Mouse (Mus musculus) erythroblast, embryonic 14.5 days (primary cell): ENCODE measurements around the gene Sptbn4.

Experiments used
- GATA1 ChIP-seq: IDR thresholded peaks from 2 replicates; pipeline ENCODE4 v1.6.1; 2012; ENCODE audit warnings: low read length, inconsistent platforms, mixed read lengths
- TAL1 ChIP-seq: IDR thresholded peaks from 3 replicates; pipeline ENCODE4 v1.6.1; 2012; ENCODE audit warnings: low read length, inconsistent platforms, mixed read lengths

DNA sequence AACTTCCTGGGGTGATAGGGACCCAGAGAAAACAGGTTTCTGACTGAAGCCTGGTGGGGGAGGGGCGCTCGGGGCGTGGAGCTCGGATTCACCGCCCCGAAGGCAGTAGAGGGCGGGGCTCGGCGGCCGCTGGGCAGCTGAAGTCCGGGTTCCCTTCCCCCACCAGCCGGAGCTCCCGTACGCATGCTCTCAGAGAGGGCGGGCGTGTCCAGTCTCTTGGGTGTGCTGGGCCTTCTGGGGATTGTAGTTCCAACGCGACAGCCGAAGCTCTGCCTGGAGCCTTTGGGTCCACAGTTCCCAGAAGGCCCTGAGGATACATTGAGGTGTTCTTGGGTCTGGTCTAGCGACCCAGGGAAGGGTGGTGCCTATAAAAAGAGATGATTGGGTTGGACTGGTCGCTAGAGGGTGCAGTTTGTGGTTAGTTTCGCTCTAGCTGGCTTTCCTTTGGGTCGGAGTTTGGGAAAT, 27.0 kb upstream of the Sptbn4 start:
- TF ChIP-seq GATA1 (no peak), TAL1 (no peak)
